In genomic region chr15:94409832-94410231, GRCm38 (mm10) we compare ENCODE assay signal across 12 mouse cellular contexts. TPM values are rescaled to one million over a fixed set of nuclear protein-coding genes. Genes with fewer than 3 reads are reported as not detected.
DNase-seq lines count a peak whose midpoint lies in the region; ATAC-seq lines count a peak whose summit lies in the region.
"Had no signal": no experiment of that assay in that cellular context is flagged by ENCODE, and none has a peak within 500 bp of the region (broad histone marks: within the 10 kb centered on the region; RNA-seq: fewer than 3 reads in every experiment).

No protein-coding gene starts in this region.

- peak; percentile 87 for ATAC-seq in forebrain, embryonic 13.5 days
- ATAC-seq in midbrain, embryonic 13.5 days = peak; percentile 71

- WGBS in forebrain, embryonic 13.5 days = 44% methylated on average over 7 of the region's 7 CpGs
- 47% methylated on average over 7 of the region's 7 CpGs for WGBS in midbrain, embryonic 13.5 days

- DNase-seq in brain, adult 2 months (ENCODE audit: low read depth, low spot score) = peak; percentile 92
- peak; percentile 85 for DNase-seq in layer of hippocampus, adult 9-11 months
- no peak for DNase-seq in heart, adult 8-10 months (ENCODE audit: low spot score)
- no peak for DNase-seq in testis, postnatal 10 days (ENCODE audit: low spot score)
- DNase-seq in testis, postnatal 14 days (ENCODE audit: low spot score) = no peak
- no peak for DNase-seq in thymus, adult 18-20 months
- DNase-seq: gastrocnemius, adult 2 months; kidney, adult 2 months; thymus, postnatal 36 days had no signal

- peaks cover 9% of the 10 kb centered on the region for H3K27me3 ChIP-seq in forebrain, embryonic 13.5 days
- peaks cover 21% of the 10 kb centered on the region for H3K27me3 ChIP-seq in midbrain, embryonic 13.5 days

- no peak overlapping the region for H3K9ac ChIP-seq in forebrain, embryonic 13.5 days
- H3K9ac ChIP-seq in midbrain, embryonic 13.5 days (replicated peaks) = no peak overlapping the region
- H3K9ac ChIP-seq: lung, embryonic 15.5 days had no signal

- H3K4me1 ChIP-seq in forebrain, embryonic 13.5 days = peaks cover 15% of the 10 kb centered on the region
- H3K4me1 ChIP-seq in midbrain, embryonic 13.5 days (replicated peaks) = peaks cover 7% of the 10 kb centered on the region
- H3K4me1 ChIP-seq: lung, embryonic 15.5 days had no signal

- no peaks in the 10 kb centered on the region for H3K9me3 ChIP-seq in forebrain, embryonic 13.5 days (replicated peaks)
- H3K9me3 ChIP-seq in midbrain, embryonic 13.5 days = no peaks in the 10 kb centered on the region
- H3K9me3 ChIP-seq: lung, embryonic 15.5 days had no signal

- H3K4me3 ChIP-seq in forebrain, embryonic 13.5 days = no peak overlapping the region
- H3K4me3 ChIP-seq in midbrain, embryonic 13.5 days (replicated peaks) = no peak overlapping the region
- H3K4me3 ChIP-seq: gastrocnemius, adult 2 months; lung, embryonic 15.5 days had no signal

- H3K4me2 ChIP-seq in forebrain, embryonic 13.5 days = peak overlapping the region; percentile 25
- no peak overlapping the region for H3K4me2 ChIP-seq in midbrain, embryonic 13.5 days (replicated peaks)
- H3K4me2 ChIP-seq: lung, embryonic 15.5 days had no signal

- no peak overlapping the region for H3K27ac ChIP-seq in forebrain, embryonic 13.5 days
- no peak overlapping the region for H3K27ac ChIP-seq in midbrain, embryonic 13.5 days
- H3K27ac ChIP-seq: gastrocnemius, adult 2 months; lung, embryonic 15.5 days had no signal

- no peaks in the 10 kb centered on the region for H3K36me3 ChIP-seq in forebrain, embryonic 13.5 days (ENCODE audit: poor library complexity, severe bottlenecking)
- no peaks in the 10 kb centered on the region for H3K36me3 ChIP-seq in midbrain, embryonic 13.5 days
- H3K36me3 ChIP-seq: lung, embryonic 15.5 days had no signal

RNA-seq across cellular contexts. Expression of gene Adamts20, which starts 55.4 kb away (rescaled TPM):
- 3.4 and 4.9 TPM in 2 replicates for polyA plus RNA-seq in forebrain, embryonic 13.5 days (2015; fragmentation: Nextera tagmentation; extraction: Ambion mirVana)
- 1.7 and 2.0 TPM in 2 replicates for polyA plus RNA-seq in midbrain, embryonic 13.5 days (2015; fragmentation: Nextera tagmentation; extraction: Ambion mirVana)
- total RNA-seq in heart, adult 8-10 months (2022) = under 1 TPM; 0.06 to 0.32 (median 0.14) TPM

Comparison
In these comparisons a context has a peak if more than half of its experiments do, and no peak if none do; other contexts are left out.
1. DNase-seq: peak in brain, adult 2 months (single experiment) and layer of hippocampus, adult 9-11 months (single experiment); none in heart, adult 8-10 months (single experiment), testis, postnatal 10 days (single experiment), testis, postnatal 14 days (single experiment) and thymus, adult 18-20 months (0 of 2).